Mouse (Mus musculus): ENCODE results near the gene Dusp14. TPM values are rescaled to one million over a fixed set of nuclear protein-coding genes. Genes with fewer than 3 reads are reported as not detected.

The Dusp14 gene
- total RNA-seq, 2 experiments from 2014 or later = 6.0 to 7.7 TPM

GRCm38 (mm10) chr11:84016810-84017508 is 52.1 kb downstream of the Dusp14 start:
- no peak for DNase-seq (ENCODE audit: low spot score)

GRCm38 (mm10) chr11:84016147-84016809 is 52.8 kb downstream of the Dusp14 start:
- no peak for DNase-seq (ENCODE audit: low spot score)

DNA sequence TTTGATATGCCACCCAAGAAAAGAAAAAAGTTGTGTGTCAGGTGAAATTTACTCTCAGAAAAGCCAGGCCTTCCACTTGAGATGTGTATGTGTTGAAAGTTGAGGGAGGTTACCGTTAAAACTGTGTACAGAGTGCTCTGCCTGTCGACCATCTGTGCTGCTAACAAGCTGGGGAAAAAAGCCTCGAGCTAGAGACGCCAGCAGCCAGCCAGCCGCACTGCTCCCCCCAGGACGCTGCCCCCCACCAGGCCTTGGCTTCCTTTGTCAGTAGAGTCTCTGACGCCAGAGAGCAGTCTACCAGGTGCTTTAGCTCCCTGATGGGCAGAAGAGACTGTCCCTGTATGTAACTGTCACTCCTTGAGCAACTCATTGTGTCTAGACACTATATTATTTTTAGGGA is 56.0 kb downstream of the Dusp14 start:
- no peak for DNase-seq (ENCODE audit: low spot score)

DNA sequence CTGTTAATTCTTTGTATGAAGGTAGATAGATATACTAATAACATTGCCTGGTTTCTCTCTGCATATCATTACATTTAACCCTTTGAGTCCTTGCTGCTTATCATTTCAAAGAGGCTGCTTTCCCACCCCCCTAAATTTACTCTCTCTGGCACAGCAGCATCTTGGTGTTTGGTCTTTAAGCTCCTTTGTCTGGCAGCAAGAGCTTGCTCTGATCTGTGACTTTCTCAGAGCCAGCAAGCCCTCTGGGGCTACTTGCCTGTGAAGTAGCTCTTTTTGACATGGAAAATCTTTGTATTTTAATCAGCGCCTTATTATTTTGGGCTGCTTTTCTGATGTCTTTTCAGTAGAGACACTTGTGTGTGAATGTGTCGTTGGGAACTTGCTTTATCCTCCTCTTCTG is 57.5 kb downstream of the Dusp14 start:
- no peak for DNase-seq (ENCODE audit: low spot score)

DNA sequence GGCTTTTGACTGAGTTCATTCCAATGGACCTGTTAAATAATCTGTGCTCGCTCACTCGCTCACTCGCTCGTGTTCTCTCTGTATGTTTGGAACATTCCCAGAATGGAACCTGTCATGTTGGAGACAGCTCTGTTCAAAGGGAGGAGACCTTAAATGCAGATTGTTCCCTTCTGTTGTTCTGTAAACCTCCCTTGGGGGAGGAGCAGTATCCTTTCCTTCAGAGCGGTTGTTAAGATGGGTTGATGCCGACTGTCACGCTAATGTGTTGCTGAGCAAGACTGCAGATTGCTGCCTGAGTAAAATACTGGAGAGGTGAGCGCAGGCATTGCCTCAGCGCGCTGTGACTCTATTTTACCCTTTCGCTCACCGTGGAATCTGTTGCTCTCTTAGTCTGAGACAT is 58.0 kb downstream of the Dusp14 start:
- DNase-seq (ENCODE audit: low spot score) = no peak

- DNase-seq (ENCODE audit: low spot score) = no peak
These were observed 58.6 kb downstream of the Dusp14 start for GRCm38 (mm10) chr11:84010411-84010810.

DNA sequence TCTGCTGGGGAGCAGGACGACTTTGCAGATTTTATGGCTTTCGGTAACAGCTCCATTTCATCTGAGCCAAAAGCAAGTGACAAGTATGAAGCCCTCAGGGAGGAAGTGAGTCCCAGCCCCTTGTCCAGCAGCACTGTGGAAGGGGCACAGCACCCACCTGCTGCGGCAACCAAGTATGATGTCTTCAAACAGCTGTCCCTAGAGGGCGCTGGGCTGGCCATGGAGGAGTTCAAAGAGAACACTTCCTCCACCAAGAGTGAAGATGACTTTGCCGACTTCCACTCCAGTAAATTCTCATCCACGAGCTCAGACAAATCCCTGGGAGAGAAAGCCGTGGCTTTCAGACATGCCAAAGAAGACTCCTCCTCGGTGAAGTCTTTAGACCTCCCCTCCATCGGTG is 60.1 kb downstream of the Dusp14 start:
- no peak for DNase-seq (ENCODE audit: low spot score)

DNA sequence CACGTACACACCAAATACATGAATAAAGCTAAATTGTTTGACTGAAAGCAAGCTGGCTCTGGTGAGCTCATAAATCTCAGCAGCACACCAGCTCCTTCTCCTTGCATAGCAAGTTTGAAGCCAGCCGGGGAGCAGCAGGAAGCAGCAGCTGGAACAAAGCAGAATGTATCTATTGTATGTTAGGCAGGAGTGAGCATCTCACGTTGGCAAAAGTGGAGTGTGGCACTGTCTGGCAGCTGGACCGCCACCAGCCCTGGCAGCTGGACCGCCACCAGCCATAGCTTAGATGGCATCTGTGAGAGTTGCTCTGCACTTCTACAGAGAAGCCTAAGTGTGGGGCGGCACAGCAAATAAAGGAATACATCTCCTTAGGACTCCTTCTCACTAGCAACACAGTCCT is 65.1 kb downstream of the Dusp14 start:
- DNase-seq (ENCODE audit: low spot score) = no peak

- no peak for DNase-seq (ENCODE audit: low spot score)
These were observed 67.8 kb downstream of the Dusp14 start for GRCm38 (mm10) chr11:84001257-84001656.

DNA sequence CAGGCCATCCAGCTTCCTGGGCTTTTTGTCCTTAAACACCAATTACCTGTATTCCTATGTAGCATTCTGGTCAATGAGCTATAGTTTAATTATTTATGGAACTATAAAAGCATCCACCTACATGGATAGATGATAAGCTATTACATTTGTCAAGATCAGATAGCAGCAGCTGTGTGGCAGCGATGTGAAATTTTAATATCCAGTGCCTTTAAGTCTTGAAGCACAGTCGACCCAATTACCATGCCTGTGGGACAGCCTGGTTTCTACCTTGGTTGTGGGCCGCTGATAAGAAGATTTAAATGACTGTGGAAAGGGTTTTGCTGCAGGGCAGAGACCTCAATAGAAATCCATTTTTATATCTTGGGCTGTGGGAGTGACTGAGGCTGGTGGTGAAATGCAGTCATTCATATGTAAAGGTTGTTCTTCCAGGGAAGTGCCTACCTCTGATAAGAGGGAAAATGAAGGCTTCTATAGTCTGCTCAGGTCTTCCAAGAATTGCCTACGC is 69.6 kb downstream of the Dusp14 start:
- no peak for DNase-seq (ENCODE audit: low spot score)

DNA sequence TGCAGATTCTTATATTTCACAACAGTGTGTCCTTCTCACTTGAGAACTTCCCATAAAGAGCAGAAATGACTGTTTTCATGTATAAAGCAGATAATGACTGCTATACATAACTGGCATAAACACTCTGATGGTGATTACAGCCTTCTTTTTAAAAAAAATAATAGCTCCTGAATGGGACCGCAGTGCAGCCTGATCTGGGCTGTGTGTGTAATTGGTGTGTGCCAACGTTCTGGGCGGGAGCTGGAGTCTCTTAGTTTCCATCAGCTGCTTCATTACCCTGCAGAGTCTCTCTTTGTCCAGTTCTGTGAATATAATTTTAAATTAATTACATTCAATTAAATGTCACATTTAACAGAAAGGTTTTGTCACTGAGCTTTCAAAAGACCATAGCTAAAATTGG is 70.1 kb downstream of the Dusp14 start:
- DNase-seq (ENCODE audit: low spot score) = no peak

Other genes with a start within 250 kb of the Dusp14 start
- not detected for gene Hnf1b, start 219.2 kb downstream of the Dusp14 start, total RNA-seq (2021)
- gene Ddx52, start 127.2 kb downstream of the Dusp14 start, total RNA-seq (2021) = 10 to 100 TPM in 1 of 2 experiments, 1 to 10 TPM in 1; 9.5 to 10.5 TPM
- gene Synrg, start 104.8 kb downstream of the Dusp14 start, total RNA-seq (2021) = 10 to 100 TPM; 40.4 to 40.6 TPM
- 10 to 100 TPM; 11.4 to 12.5 TPM for gene Tada2a, start 60.3 kb upstream of the Dusp14 start, total RNA-seq (2021)
- gene Acaca, start 60.4 kb upstream of the Dusp14 start, total RNA-seq (2021) = 10 to 100 TPM; 11.4 to 17.3 TPM
- gene Gm11437, start 98.2 kb upstream of the Dusp14 start, total RNA-seq (2021) = not detected